Mouse (Mus musculus): Measurements from ENCODE around the gene Loxl3. TPM values are rescaled to one million over a fixed set of nuclear protein-coding genes. Genes with fewer than 3 reads are reported as not detected.

The Loxl3 gene
- polyA plus RNA-seq, 1 experiment from 2014 or later: 5.5 TPM

- no peak overlapping the region for H3K27ac ChIP-seq (replicated peaks; ENCODE audit: low read depth, low read length)
- no peak overlapping the region for H3K9ac ChIP-seq (replicated peaks; ENCODE audit: low read length)
- no peak overlapping the region for H3K4me2 ChIP-seq (ENCODE audit: low read length)
- DNase-seq (no peak), ATAC-seq (ENCODE audit: low FRiP score, low TSS enrichment) (no peak)
- no peaks in the 10 kb centered on the region for H3K4me1 ChIP-seq (ENCODE audit: control insufficient read depth, insufficient read depth, low read length)
- H3K9me3 ChIP-seq (ENCODE audit: control insufficient read depth, low read length): no peaks in the 10 kb centered on the region
- WGBS: 87% methylated on average over 9 of the region's 9 CpGs
- H3K4me3 ChIP-seq (replicated peaks; ENCODE audit: low read depth, low read length): no peak overlapping the region
- no peaks in the 10 kb centered on the region for H3K36me3 ChIP-seq (ENCODE audit: control insufficient read depth, insufficient read depth, low read length)
- H3K27me3 ChIP-seq (ENCODE audit: control insufficient read depth, insufficient read depth, low read length): no peaks in the 10 kb centered on the region
These were observed 11.0 kb upstream of the Loxl3 start for GRCm38 (mm10) chr6:83023008-83023407.

- no peak overlapping the region for H3K4me2 ChIP-seq (ENCODE audit: low read length)
- ATAC-seq (ENCODE audit: low FRiP score, low TSS enrichment): no peak
- H3K9me3 ChIP-seq (ENCODE audit: control insufficient read depth, low read length): no peaks in the 10 kb centered on the region
- no peaks in the 10 kb centered on the region for H3K36me3 ChIP-seq (ENCODE audit: control insufficient read depth, insufficient read depth, low read length)
- no peak overlapping the region for H3K27ac ChIP-seq (replicated peaks; ENCODE audit: low read depth, low read length)
- DNase-seq: no peak
- no peaks in the 10 kb centered on the region for H3K4me1 ChIP-seq (ENCODE audit: control insufficient read depth, insufficient read depth, low read length)
- no peak overlapping the region for H3K9ac ChIP-seq (replicated peaks; ENCODE audit: low read length)
- H3K4me3 ChIP-seq (replicated peaks; ENCODE audit: low read depth, low read length): no peak overlapping the region
- 92% methylated on average over 2 of the region's 2 CpGs for WGBS
- no peaks in the 10 kb centered on the region for H3K27me3 ChIP-seq (ENCODE audit: control insufficient read depth, insufficient read depth, low read length)
These were observed 10.2 kb upstream of the Loxl3 start for GRCm38 (mm10) chr6:83023786-83024185.

GRCm38 (mm10) chr6:83024421-83024820, 9.6 kb upstream of the Loxl3 start:
- WGBS: 68% methylated on average over 4 of the region's 4 CpGs
- ATAC-seq (ENCODE audit: low FRiP score, low TSS enrichment) (no peak), DNase-seq (no peak)
- H3K27ac ChIP-seq (replicated peaks; ENCODE audit: low read depth, low read length): no peak overlapping the region
- no peak overlapping the region for H3K9ac ChIP-seq (replicated peaks; ENCODE audit: low read length)
- H3K4me3 ChIP-seq (replicated peaks; ENCODE audit: low read depth, low read length): no peak overlapping the region
- no peaks in the 10 kb centered on the region for H3K27me3 ChIP-seq (ENCODE audit: control insufficient read depth, insufficient read depth, low read length)
- H3K36me3 ChIP-seq (ENCODE audit: control insufficient read depth, insufficient read depth, low read length): no peaks in the 10 kb centered on the region
- H3K4me1 ChIP-seq (ENCODE audit: control insufficient read depth, insufficient read depth, low read length): no peaks in the 10 kb centered on the region
- H3K9me3 ChIP-seq (ENCODE audit: control insufficient read depth, low read length): no peaks in the 10 kb centered on the region
- H3K4me2 ChIP-seq (ENCODE audit: low read length): no peak overlapping the region

- peaks cover 1% of the 10 kb centered on the region; the same call in 1 of the 2 replicates for H3K27me3 ChIP-seq (ENCODE audit: control insufficient read depth, insufficient read depth, low read length)
- WGBS: 92% methylated on average over 4 of the region's 4 CpGs
These were observed 8.8 kb upstream of the Loxl3 start for GRCm38 (mm10) chr6:83025221-83025620.

GRCm38 (mm10) chr6:83027293-83027692, 6.7 kb upstream of the Loxl3 start:
- Histone ChIP-seq H3K4me2 (ENCODE audit: low read length) (no peak overlapping the region), H3K9me3 (ENCODE audit: control insufficient read depth, low read length) (no peaks in the 10 kb centered on the region), H3K36me3 (ENCODE audit: control insufficient read depth, insufficient read depth, low read length) (no peaks in the 10 kb centered on the region), H3K27me3 (ENCODE audit: control insufficient read depth, insufficient read depth, low read length) (peaks cover 16% of the 10 kb centered on the region), H3K9ac (replicated peaks; ENCODE audit: low read length) (no peak overlapping the region), H3K4me3 (replicated peaks; ENCODE audit: low read depth, low read length) (no peak overlapping the region), H3K27ac (replicated peaks; ENCODE audit: low read depth, low read length) (no peak overlapping the region), H3K4me1 (ENCODE audit: control insufficient read depth, insufficient read depth, low read length) (0 out of 2 replicates have a peak, but pooled peaks cover 3% of the 10 kb centered on the region)
- no peak for DNase-seq
- ATAC-seq (ENCODE audit: low FRiP score, low TSS enrichment): no peak
- WGBS: 72% methylated on average over 8 of the region's 8 CpGs

More at GRCm38 (mm10) chr6:83025221-83025620, 8.8 kb upstream of the Loxl3 start:
- Histone ChIP-seq H3K27ac (replicated peaks; ENCODE audit: low read depth, low read length) (no peak overlapping the region), H3K36me3 (ENCODE audit: control insufficient read depth, insufficient read depth, low read length) (no peaks in the 10 kb centered on the region), H3K9me3 (ENCODE audit: control insufficient read depth, low read length) (no peaks in the 10 kb centered on the region), H3K4me3 (replicated peaks; ENCODE audit: low read depth, low read length) (no peak overlapping the region), H3K4me2 (ENCODE audit: low read length) (no peak overlapping the region), H3K4me1 (ENCODE audit: control insufficient read depth, insufficient read depth, low read length) (no peaks in the 10 kb centered on the region), H3K9ac (replicated peaks; ENCODE audit: low read length) (no peak overlapping the region)
- ATAC-seq (ENCODE audit: low FRiP score, low TSS enrichment): no peak
- no peak for DNase-seq

GRCm38 (mm10) chr6:83027706-83028105, 6.3 kb upstream of the Loxl3 start:
- Histone ChIP-seq H3K27ac (replicated peaks; ENCODE audit: low read depth, low read length) (no peak overlapping the region), H3K4me2 (ENCODE audit: low read length) (no peak overlapping the region)
- 62% methylated on average over 8 of the region's 9 CpGs for WGBS

GRCm38 (mm10) chr6:83029777-83030176, 4.2 kb upstream of the Loxl3 start:
- H3K4me2 ChIP-seq (ENCODE audit: low read length): no peak overlapping the region
- H3K4me3 ChIP-seq (replicated peaks; ENCODE audit: low read depth, low read length): no peak overlapping the region
- H3K27ac ChIP-seq (replicated peaks; ENCODE audit: low read depth, low read length): no peak overlapping the region
- H3K36me3 ChIP-seq (ENCODE audit: control insufficient read depth, insufficient read depth, low read length): no peaks in the 10 kb centered on the region
- ATAC-seq (ENCODE audit: low FRiP score, low TSS enrichment) (no peak), DNase-seq (no peak)
- H3K27me3 ChIP-seq (ENCODE audit: control insufficient read depth, insufficient read depth, low read length): peaks cover 33% of the 10 kb centered on the region
- H3K4me1 ChIP-seq (ENCODE audit: control insufficient read depth, insufficient read depth, low read length): peaks cover 16% of the 10 kb centered on the region; the same call in 1 of the 2 replicates
- no peak overlapping the region for H3K9ac ChIP-seq (replicated peaks; ENCODE audit: low read length)
- 21% methylated on average over 10 of the region's 10 CpGs for WGBS
- no peaks in the 10 kb centered on the region for H3K9me3 ChIP-seq (ENCODE audit: control insufficient read depth, low read length)

More at GRCm38 (mm10) chr6:83027706-83028105, 6.3 kb upstream of the Loxl3 start:
- DNase-seq: no peak
- ATAC-seq (ENCODE audit: low FRiP score, low TSS enrichment): no peak
- Histone ChIP-seq H3K9me3 (ENCODE audit: control insufficient read depth, low read length) (no peaks in the 10 kb centered on the region), H3K27me3 (ENCODE audit: control insufficient read depth, insufficient read depth, low read length) (peaks cover 21% of the 10 kb centered on the region), H3K36me3 (ENCODE audit: control insufficient read depth, insufficient read depth, low read length) (no peaks in the 10 kb centered on the region), H3K9ac (replicated peaks; ENCODE audit: low read length) (no peak overlapping the region), H3K4me1 (ENCODE audit: control insufficient read depth, insufficient read depth, low read length) (0 out of 2 replicates have a peak, but pooled peaks cover 5% of the 10 kb centered on the region), H3K4me3 (replicated peaks; ENCODE audit: low read depth, low read length) (no peak overlapping the region)

- no peak overlapping the region for H3K4me2 ChIP-seq (ENCODE audit: low read length)
- H3K9me3 ChIP-seq (ENCODE audit: control insufficient read depth, low read length): no peaks in the 10 kb centered on the region
- no peak overlapping the region for H3K27ac ChIP-seq (replicated peaks; ENCODE audit: low read depth, low read length)
- ATAC-seq (ENCODE audit: low FRiP score, low TSS enrichment) (no peak), DNase-seq (no peak)
- 55% methylated on average over 7 of the region's 7 CpGs for WGBS
- H3K27me3 ChIP-seq (ENCODE audit: control insufficient read depth, insufficient read depth, low read length): peaks cover 33% of the 10 kb centered on the region
- no peak overlapping the region for H3K9ac ChIP-seq (replicated peaks; ENCODE audit: low read length)
- no peak overlapping the region for H3K4me3 ChIP-seq (replicated peaks; ENCODE audit: low read depth, low read length)
- H3K36me3 ChIP-seq (ENCODE audit: control insufficient read depth, insufficient read depth, low read length): no peaks in the 10 kb centered on the region
- H3K4me1 ChIP-seq (ENCODE audit: control insufficient read depth, insufficient read depth, low read length): peaks cover 16% of the 10 kb centered on the region; the same call in 1 of the 2 replicates
These were observed 2.9 kb upstream of the Loxl3 start for GRCm38 (mm10) chr6:83031111-83031510.

- peak overlapping the region; percentile 43 for H3K4me3 ChIP-seq (replicated peaks; ENCODE audit: low read depth, low read length)
- WGBS: 18% methylated on average over 18 of the region's 18 CpGs
- peaks cover 16% of the 10 kb centered on the region; the same call in 1 of the 2 replicates for H3K4me1 ChIP-seq (ENCODE audit: control insufficient read depth, insufficient read depth, low read length)
- H3K36me3 ChIP-seq (ENCODE audit: control insufficient read depth, insufficient read depth, low read length): no peaks in the 10 kb centered on the region
- H3K9me3 ChIP-seq (ENCODE audit: control insufficient read depth, low read length): no peaks in the 10 kb centered on the region
- H3K4me2 ChIP-seq (ENCODE audit: low read length): peak overlapping the region; percentile 76
- DNase-seq (no peak), ATAC-seq (ENCODE audit: low FRiP score, low TSS enrichment) (no peak)
- no peak overlapping the region for H3K9ac ChIP-seq (replicated peaks; ENCODE audit: low read length)
- peaks cover 33% of the 10 kb centered on the region for H3K27me3 ChIP-seq (ENCODE audit: control insufficient read depth, insufficient read depth, low read length)
- no peak overlapping the region for H3K27ac ChIP-seq (replicated peaks; ENCODE audit: low read depth, low read length)
These were observed 1.9 kb upstream of the Loxl3 start for GRCm38 (mm10) chr6:83031921-83032590.

Measured in midbrain, embryonic 14.5 days (tissue).